Mouse (Mus musculus): ENCODE measurements at regions not wholly inside any gene's neighbourhood (a gene's known extent, or its start where the extent isn't known, plus 50 kb on each side); places are given as distances from the start of the nearest gene placed in this dataset.
A peak's percentile ranks its signal among the peaks of the same experiment; 100 is the strongest.

GRCm38 (mm10) chr10:96726801-96727780 lies 110.3 kb downstream of the Btg1 start:
- no peaks in the 10 kb centered on the region for H3K36me3 ChIP-seq
- H3K4me3 ChIP-seq (replicated peaks) = no peak overlapping the region
- H3K4me2 ChIP-seq = no peak overlapping the region
- no peak for ATAC-seq (ENCODE audit: insufficient number of reproducible peaks, insufficient read depth, low FRiP score, low TSS enrichment, low read depth)
- H3K9me3 ChIP-seq = no peaks in the 10 kb centered on the region
- H3K9ac ChIP-seq (replicated peaks) = no peak overlapping the region
- H3K4me1 ChIP-seq (replicated peaks) = peaks cover 25% of the 10 kb centered on the region
- no peak overlapping the region for H3K27ac ChIP-seq
- no peaks in the 10 kb centered on the region for H3K27me3 ChIP-seq
- WGBS = 86% methylated on average over 12 of the region's 12 CpGs

GRCm38 (mm10) chr10:96733581-96733980 lies 116.8 kb downstream of the Btg1 start:
- H3K4me2 ChIP-seq = no peak overlapping the region
- H3K27me3 ChIP-seq = no peaks in the 10 kb centered on the region
- no peaks in the 10 kb centered on the region for H3K9me3 ChIP-seq
- H3K4me3 ChIP-seq (replicated peaks) = no peak overlapping the region
- H3K9ac ChIP-seq (replicated peaks) = no peak overlapping the region
- H3K27ac ChIP-seq = no peak overlapping the region
- 25% methylated on average over 5 of the region's 5 CpGs for WGBS
- no peak for ATAC-seq (ENCODE audit: insufficient number of reproducible peaks, insufficient read depth, low FRiP score, low TSS enrichment, low read depth)
- H3K36me3 ChIP-seq = no peaks in the 10 kb centered on the region
- peaks cover 4% of the 10 kb centered on the region; the same call in 1 of the 2 replicates for H3K4me1 ChIP-seq (replicated peaks)

- H3K4me1 ChIP-seq (replicated peaks) = peaks cover 4% of the 10 kb centered on the region; the same call in 1 of the 2 replicates
Observed at GRCm38 (mm10) chr10:96735146-96735545, 118.3 kb downstream of the Btg1 start.

GRCm38 (mm10) chr10:96735885-96736628 lies 119.3 kb downstream of the Btg1 start:
- Histone ChIP-seq H3K36me3 (no peaks in the 10 kb centered on the region), H3K4me2 (no peak overlapping the region), H3K4me1 (replicated peaks) (peaks cover 4% of the 10 kb centered on the region; the same call in 1 of the 2 replicates), H3K4me3 (replicated peaks) (no peak overlapping the region), H3K27me3 (no peaks in the 10 kb centered on the region), H3K9me3 (no peaks in the 10 kb centered on the region), H3K9ac (replicated peaks) (no peak overlapping the region), H3K27ac (no peak overlapping the region)
- ATAC-seq (ENCODE audit: insufficient number of reproducible peaks, insufficient read depth, low FRiP score, low TSS enrichment, low read depth) = no peak
- 81% methylated on average over 4 of the region's 4 CpGs for WGBS

More at GRCm38 (mm10) chr10:96735146-96735545, 118.3 kb downstream of the Btg1 start:
- no peak for ATAC-seq (ENCODE audit: insufficient number of reproducible peaks, insufficient read depth, low FRiP score, low TSS enrichment, low read depth)
- Histone ChIP-seq H3K9ac (replicated peaks) (no peak overlapping the region), H3K27ac (no peak overlapping the region), H3K4me3 (replicated peaks) (no peak overlapping the region), H3K36me3 (no peaks in the 10 kb centered on the region), H3K9me3 (no peaks in the 10 kb centered on the region), H3K27me3 (no peaks in the 10 kb centered on the region), H3K4me2 (no peak overlapping the region)
- WGBS = 94% methylated on average over 11 of the region's 11 CpGs

GRCm38 (mm10) chr10:96737972-96738371 lies 121.2 kb downstream of the Btg1 start:
- Histone ChIP-seq H3K9ac (replicated peaks) (no peak overlapping the region), H3K27me3 (no peaks in the 10 kb centered on the region), H3K4me1 (replicated peaks) (peaks cover 4% of the 10 kb centered on the region; the same call in 1 of the 2 replicates), H3K27ac (no peak overlapping the region), H3K36me3 (no peaks in the 10 kb centered on the region), H3K4me2 (no peak overlapping the region), H3K9me3 (no peaks in the 10 kb centered on the region), H3K4me3 (replicated peaks) (no peak overlapping the region)
- 87% methylated on average over 6 of the region's 6 CpGs for WGBS
- no peak for ATAC-seq (ENCODE audit: insufficient number of reproducible peaks, insufficient read depth, low FRiP score, low TSS enrichment, low read depth)

- Histone ChIP-seq H3K27me3 (no peaks in the 10 kb centered on the region), H3K9ac (replicated peaks) (no peak overlapping the region)
- 85% methylated on average over 5 of the region's 5 CpGs for WGBS
Observed at GRCm38 (mm10) chr10:96738606-96739005, 121.8 kb downstream of the Btg1 start.

GRCm38 (mm10) chr10:96744167-96744777 lies 127.5 kb downstream of the Btg1 start:
- Histone ChIP-seq H3K4me3 (replicated peaks) (no peak overlapping the region), H3K9me3 (no peaks in the 10 kb centered on the region), H3K9ac (replicated peaks) (no peak overlapping the region), H3K4me2 (0 out of 2 replicates have a peak overlapping the region, but pooled peaks have one; percentile 21), H3K27me3 (no peaks in the 10 kb centered on the region), H3K36me3 (no peaks in the 10 kb centered on the region), H3K27ac (peak overlapping the region; percentile 51; the same call in 1 of the 2 replicates), H3K4me1 (replicated peaks) (peaks cover 10% of the 10 kb centered on the region; the same call in 1 of the 2 replicates)
- WGBS = 17% methylated on average over 11 of the region's 11 CpGs
- ATAC-seq (ENCODE audit: insufficient number of reproducible peaks, insufficient read depth, low FRiP score, low TSS enrichment, low read depth) = no peak

More at GRCm38 (mm10) chr10:96738606-96739005, 121.8 kb downstream of the Btg1 start:
- no peak overlapping the region for H3K4me3 ChIP-seq (replicated peaks)
- H3K4me1 ChIP-seq (replicated peaks) = peaks cover under 1% of the 10 kb centered on the region; the same call in 1 of the 2 replicates
- no peak for ATAC-seq (ENCODE audit: insufficient number of reproducible peaks, insufficient read depth, low FRiP score, low TSS enrichment, low read depth)
- no peak overlapping the region for H3K4me2 ChIP-seq
- no peaks in the 10 kb centered on the region for H3K9me3 ChIP-seq
- no peaks in the 10 kb centered on the region for H3K36me3 ChIP-seq
- no peak overlapping the region for H3K27ac ChIP-seq

- no peaks in the 10 kb centered on the region for H3K27me3 ChIP-seq
- H3K4me2 ChIP-seq = no peak overlapping the region
- H3K9ac ChIP-seq (replicated peaks) = no peak overlapping the region
- H3K9me3 ChIP-seq = no peaks in the 10 kb centered on the region
- 94% methylated on average over 9 of the region's 9 CpGs for WGBS
- no peaks in the 10 kb centered on the region for H3K36me3 ChIP-seq
- H3K4me1 ChIP-seq (replicated peaks) = peaks cover 26% of the 10 kb centered on the region
- no peak for ATAC-seq (ENCODE audit: insufficient number of reproducible peaks, insufficient read depth, low FRiP score, low TSS enrichment, low read depth)
- H3K27ac ChIP-seq = no peak overlapping the region
- no peak overlapping the region for H3K4me3 ChIP-seq (replicated peaks)
Observed at GRCm38 (mm10) chr10:96747015-96747663, 130.3 kb downstream of the Btg1 start.

- H3K27ac ChIP-seq = no peak overlapping the region
- H3K9me3 ChIP-seq = no peaks in the 10 kb centered on the region
- no peak for ATAC-seq (ENCODE audit: insufficient number of reproducible peaks, insufficient read depth, low FRiP score, low TSS enrichment, low read depth)
- WGBS = 50% methylated on average over 5 of the region's 5 CpGs
- H3K36me3 ChIP-seq = no peaks in the 10 kb centered on the region
- H3K4me1 ChIP-seq (replicated peaks) = peaks cover 21% of the 10 kb centered on the region
- H3K9ac ChIP-seq (replicated peaks) = no peak overlapping the region
- no peak overlapping the region for H3K4me3 ChIP-seq (replicated peaks)
- H3K27me3 ChIP-seq = no peaks in the 10 kb centered on the region
- H3K4me2 ChIP-seq = no peak overlapping the region
Observed at GRCm38 (mm10) chr10:96750861-96751260, 134.1 kb downstream of the Btg1 start.

GRCm38 (mm10) chr10:96751580-96752264 lies 134.9 kb downstream of the Btg1 start:
- Histone ChIP-seq H3K27ac (0 out of 2 replicates have a peak overlapping the region, but pooled peaks have one; percentile 14), H3K27me3 (no peaks in the 10 kb centered on the region), H3K9ac (replicated peaks) (no peak overlapping the region), H3K36me3 (no peaks in the 10 kb centered on the region), H3K9me3 (no peaks in the 10 kb centered on the region), H3K4me3 (replicated peaks) (no peak overlapping the region), H3K4me1 (replicated peaks) (peaks cover 21% of the 10 kb centered on the region), H3K4me2 (peak overlapping the region; percentile 45)
- no peak for ATAC-seq (ENCODE audit: insufficient number of reproducible peaks, insufficient read depth, low FRiP score, low TSS enrichment, low read depth)
- WGBS = 14% methylated on average over 12 of the region's 12 CpGs

Measured in limb, embryonic 12.5 days (tissue).